Mouse (Mus musculus) cortical plate, adult 2 months (tissue): Measurements from ENCODE around the gene Pycr1. TPM values are rescaled to one million over a fixed set of nuclear protein-coding genes. Genes with fewer than 3 reads are reported as not detected.
A peak's percentile ranks its signal among the peaks of the same experiment; 100 is the strongest.

ENCODE experiments used
- H3K27ac ChIP-seq: fragments of 200-500 bp; 2 replicates; pipeline ENCODE4 v1.5.1; 2012; ENCODE audit warnings: low read length, control low read depth, inconsistent platforms; ENCODE audit not compliant: insufficient read depth
- H3K4me1 ChIP-seq: fragments of 200-500 bp; 2 replicates; pipeline ENCODE4 v1.6.1; 2011; ENCODE audit warnings: low read length; ENCODE audit not compliant: control insufficient read depth, insufficient read depth
- H3K4me3 ChIP-seq: fragments of 200-500 bp; 2 replicates; pipeline ENCODE4 v1.5.1; 2011; ENCODE audit warnings: mild to moderate bottlenecking, low read length, control low read depth; ENCODE audit not compliant: insufficient read depth
- CTCF ChIP-seq: fragments of 200-500 bp; IDR thresholded peaks from 2 replicates; pipeline ENCODE4 v1.5.1; 2011; ENCODE audit warnings: mild to moderate bottlenecking, control low read depth, low read length; ENCODE audit not compliant: insufficient read depth; ENCODE audit errors: extremely low read depth
- POLR2A ChIP-seq: fragments of 200-500 bp; IDR thresholded peaks from 2 replicates; pipeline ENCODE4 v1.6.1; 2011; ENCODE audit warnings: mild to moderate bottlenecking, low read length, control low read depth; ENCODE audit not compliant: insufficient read depth; ENCODE audit errors: extremely low read depth
- polyA plus RNA-seq: library from polyadenylated mRNA; depleted of rRNA; stranded (reverse); fragments of >200 nt; gene quantifications from 2 replicates; pipeline ENCODE4 v1.2.3, GENCODE M21; 2012

Gene Pycr1
- polyA plus RNA-seq, 1 experiment: 3.6 TPM

DNA sequence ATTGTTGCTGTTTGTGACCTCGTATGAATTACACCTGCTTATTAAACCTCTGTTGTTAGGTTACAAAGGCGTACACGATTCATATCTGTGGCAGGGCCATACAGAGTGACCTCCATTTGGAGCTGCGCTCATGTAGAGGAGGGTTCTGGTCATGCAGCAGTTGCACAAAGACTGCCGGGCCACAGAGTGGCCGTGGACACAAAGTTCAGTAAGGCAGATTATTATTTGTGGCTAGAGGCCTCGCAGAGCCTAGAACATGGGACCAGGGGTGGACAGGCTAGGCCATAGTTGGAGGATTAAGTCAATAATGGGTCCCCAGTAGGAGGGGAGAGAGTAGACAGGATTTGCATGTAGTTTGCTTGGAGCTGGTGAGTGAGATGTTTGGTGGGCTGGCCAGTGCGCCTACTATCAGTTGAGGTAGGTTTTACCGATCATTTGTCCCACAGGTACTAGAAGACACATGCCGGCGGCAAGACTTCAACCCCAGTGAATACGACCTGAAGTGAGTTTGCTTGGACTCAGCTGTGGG, 30.1 kb upstream of the Pycr1 start:
- peaks cover 5% of the 10 kb centered on the region; the same call in 1 of the 2 replicates for H3K4me1 ChIP-seq
- TF ChIP-seq POLR2A: no peak
- TF ChIP-seq CTCF: no peak
- peak overlapping the region; percentile 74 for H3K4me3 ChIP-seq

DNA sequence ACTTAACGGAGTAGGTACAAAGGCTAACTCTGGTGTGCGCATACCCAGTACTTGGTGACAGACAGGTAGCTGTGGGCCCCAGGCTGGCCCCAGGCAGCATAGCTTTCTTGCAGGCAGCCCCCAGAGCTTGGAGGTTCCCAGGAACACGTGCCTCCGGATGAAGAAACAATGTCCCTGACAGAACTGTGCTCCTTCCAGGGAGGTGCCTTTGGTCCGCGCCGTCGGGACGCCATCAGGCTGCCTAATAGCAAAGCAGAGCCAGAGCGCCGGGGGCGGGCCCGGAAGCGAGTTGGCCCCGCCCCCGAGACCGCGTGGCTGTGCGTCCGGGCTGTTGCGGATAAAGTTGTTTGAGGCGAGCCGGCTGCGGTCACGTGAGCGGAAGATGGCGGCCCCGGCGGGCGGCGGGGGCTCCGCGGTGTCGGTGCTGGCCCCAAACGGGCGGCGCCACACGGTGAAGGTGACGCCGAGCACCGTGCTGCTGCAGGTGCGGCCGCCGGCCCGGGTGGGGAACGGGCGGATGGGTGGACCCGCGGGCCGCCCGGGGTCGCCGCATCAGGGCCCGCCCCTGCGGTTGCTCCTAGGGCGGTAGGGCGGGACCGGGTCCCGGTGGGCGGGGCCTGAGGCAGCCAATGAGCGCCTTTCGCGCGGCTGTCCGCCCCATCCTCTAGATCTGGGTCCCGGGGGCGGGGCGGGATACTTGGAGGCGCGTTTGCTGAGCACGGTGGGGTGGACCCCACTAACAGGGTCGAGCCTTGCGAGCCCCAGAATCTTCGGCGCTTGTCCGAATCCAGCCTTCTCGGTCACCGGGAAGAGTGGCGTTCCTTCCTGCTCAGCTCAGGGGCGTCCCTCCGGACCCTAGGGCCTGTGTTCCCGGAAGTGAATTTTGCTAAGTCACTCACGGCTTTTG, 29.4 kb upstream of the Pycr1 start, which contains the start of gene Aspscr1:
TSS of gene Aspscr1 (plus strand) at position 287 of the 907 bp plus-strand sequence.
- Histone ChIP-seq H3K27ac (peak within 1 kb of the TSS; percentile 76), H3K4me3 (peak within 1 kb of the TSS; percentile 74), H3K4me1 (peaks cover 5% of the 10 kb centered on the region; the same call in 1 of the 2 replicates)
- TF ChIP-seq POLR2A (peak; percentile 56; the same call in 1 of the 2 replicates), CTCF (no peak)

More for the DNA sequence above, 30.1 kb upstream of the Pycr1 start:
- H3K27ac ChIP-seq: peak overlapping the region; percentile 14; the same call in 1 of the 2 replicates

DNA sequence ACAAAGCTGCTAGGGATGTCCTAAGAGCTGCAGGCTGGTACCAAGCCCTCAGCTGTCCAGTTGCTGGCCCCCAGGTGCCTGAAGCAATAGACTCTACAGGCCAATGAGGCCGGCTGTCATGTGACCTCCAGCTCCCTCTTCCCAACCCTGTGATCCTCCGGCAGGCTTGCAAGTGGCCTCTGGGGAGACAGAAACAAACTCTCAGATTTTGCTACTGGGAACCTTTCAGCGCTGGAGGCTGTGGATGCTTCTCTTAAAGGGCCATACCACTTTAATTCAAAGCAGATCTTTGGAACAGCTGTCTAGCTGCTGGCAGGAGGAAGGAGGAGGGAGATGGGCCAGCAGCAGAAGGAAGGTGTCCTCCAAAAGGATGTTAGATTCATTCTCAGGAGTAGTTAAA, 23.0 kb upstream of the Pycr1 start:
- Histone ChIP-seq H3K4me1 (no peaks in the 10 kb centered on the region), H3K27ac (no peak overlapping the region), H3K4me3 (no peak overlapping the region)
- TF ChIP-seq CTCF: no peak
- TF ChIP-seq POLR2A: no peak

DNA sequence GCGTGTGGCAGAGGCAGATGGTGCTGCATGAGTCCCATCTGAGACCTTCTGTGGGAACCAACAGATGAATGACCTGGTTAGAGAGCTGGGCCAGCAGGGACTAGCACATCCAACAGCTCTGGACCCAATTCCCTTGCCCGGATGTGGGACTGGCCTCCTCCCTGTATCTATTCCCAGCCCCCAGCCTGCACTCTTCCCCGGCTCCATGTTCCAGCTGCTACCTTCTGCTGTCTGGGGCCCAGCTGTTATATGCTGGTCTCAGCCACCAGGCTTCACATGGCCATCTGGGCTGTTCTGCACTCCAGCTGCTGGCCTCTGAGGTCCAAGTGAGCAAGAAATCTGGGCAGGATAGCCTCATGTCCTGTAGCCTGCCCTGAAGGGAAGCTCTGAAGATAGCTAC, 21.8 kb upstream of the Pycr1 start:
- no peak overlapping the region for H3K27ac ChIP-seq
- H3K4me1 ChIP-seq: no peaks in the 10 kb centered on the region
- H3K4me3 ChIP-seq: no peak overlapping the region
- TF ChIP-seq CTCF (no peak), POLR2A (no peak)

DNA sequence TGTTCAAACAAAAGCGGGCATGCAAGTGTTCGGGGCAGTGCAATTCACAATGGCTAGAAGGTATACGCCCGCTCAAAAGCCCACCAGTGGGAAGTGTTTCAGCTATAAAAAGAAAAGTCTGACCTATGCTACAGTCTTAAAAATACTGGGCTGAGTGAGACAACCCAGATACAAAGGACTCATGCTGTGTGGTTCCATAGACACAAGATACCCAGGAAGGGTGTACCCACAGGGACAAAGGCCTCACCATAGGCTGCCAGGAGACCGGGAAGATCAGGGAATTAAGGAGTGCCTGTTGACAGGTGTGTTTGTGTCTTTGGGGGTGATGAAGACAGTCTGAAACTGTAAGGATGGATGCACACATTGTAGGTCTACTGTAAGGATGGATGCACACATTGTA, 20.1 kb upstream of the Pycr1 start:
- no peaks in the 10 kb centered on the region for H3K4me1 ChIP-seq
- TF ChIP-seq POLR2A (no peak), CTCF (no peak)

DNA sequence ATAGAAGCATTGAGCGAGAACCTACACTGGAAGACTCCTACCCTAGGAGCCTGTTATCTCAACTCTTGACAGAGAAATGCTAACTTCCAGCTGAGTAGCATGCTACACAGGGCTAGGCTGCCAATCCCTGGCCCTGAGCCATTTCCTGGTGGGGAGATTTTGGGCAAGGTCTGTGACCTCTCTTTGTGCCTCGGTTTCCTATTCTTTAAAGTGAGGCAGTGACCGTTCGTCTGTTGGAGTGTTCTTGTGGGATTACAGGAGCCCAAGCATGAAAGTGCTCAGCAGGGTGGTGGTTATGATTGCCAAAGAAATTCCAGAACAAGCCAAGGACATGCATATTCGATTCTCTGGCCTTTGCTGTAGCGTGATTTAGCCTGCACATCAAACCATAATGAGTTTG, 19.2 kb upstream of the Pycr1 start:
- no peaks in the 10 kb centered on the region for H3K4me1 ChIP-seq
- no peak overlapping the region for H3K27ac ChIP-seq
- H3K4me3 ChIP-seq: no peak overlapping the region
- TF ChIP-seq POLR2A (no peak), CTCF (no peak)

More for the DNA sequence above, 20.1 kb upstream of the Pycr1 start:
- no peak overlapping the region for H3K27ac ChIP-seq
- H3K4me3 ChIP-seq: no peak overlapping the region

DNA sequence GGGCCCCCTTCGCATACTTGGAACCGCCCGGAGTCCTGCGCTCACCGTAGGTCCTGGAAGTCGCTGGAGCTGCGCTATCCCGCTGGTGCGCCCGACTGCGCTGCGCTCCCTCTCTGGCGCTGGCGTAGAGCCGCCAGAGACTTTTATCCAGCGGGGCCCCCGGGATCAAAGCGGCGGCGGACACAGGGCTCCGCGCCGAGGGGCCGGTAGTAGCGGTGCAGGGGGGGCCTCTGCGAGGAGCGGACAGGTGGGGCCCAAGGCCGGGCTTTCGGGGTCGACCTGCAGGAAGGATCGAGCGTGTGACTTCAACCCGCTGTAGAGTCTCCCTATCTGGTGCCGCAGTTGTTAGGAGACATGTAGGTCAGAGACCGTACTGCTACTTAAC, 17.5 kb upstream of the Pycr1 start, which contains the start of gene Notum:
TSS of gene Notum (minus strand) at position 100 of the 385 bp plus-strand sequence.
- H3K4me3 ChIP-seq: peak within 1 kb of the TSS; percentile 4

DNA sequence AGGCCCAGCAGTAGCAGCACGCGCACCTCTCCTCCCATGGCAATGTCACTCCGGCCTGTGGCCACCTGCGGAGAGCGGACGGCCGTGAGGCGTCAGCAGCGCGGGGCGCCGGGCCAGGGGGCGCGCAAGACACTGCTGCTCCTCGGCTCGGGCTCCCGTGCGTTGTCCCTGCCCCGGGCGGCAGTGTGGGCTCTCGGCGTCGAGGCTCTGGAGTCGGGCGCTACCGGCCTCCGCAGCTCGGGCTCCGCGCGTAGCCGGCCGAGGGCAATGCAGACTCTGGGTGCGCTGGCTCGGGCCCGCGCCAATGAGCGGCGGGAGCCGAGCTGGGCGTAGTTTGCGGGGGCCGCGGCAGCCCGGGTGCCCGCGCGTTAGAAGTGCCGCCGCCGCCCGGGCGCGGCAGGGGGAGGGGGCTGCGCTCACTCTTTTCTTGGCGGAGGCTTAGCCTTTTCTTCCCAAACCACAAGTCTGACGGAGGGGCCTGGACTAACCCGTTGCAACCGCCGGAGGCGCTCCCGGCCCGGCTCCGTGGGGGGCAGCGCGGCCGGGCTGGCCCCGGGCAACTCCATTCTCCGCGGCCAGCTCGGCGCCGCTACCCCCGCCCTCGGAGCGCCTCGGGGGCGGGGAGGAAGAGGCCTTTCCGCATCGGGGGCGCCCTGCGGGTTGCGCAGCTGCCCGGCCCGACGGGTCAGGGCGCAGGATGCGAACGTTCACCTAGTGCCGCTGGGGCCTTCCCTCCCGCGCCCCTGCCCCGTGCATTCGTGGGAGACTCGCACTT, 16.9 kb upstream of the Pycr1 start:
- Histone ChIP-seq H3K27ac (peak overlapping the region; percentile 51; the same call in 1 of the 2 replicates), H3K4me1 (no peaks in the 10 kb centered on the region), H3K4me3 (peak overlapping the region; percentile 4)
- no peak for TF ChIP-seq POLR2A
- TF ChIP-seq CTCF: no peak

More for the DNA sequence above, 17.5 kb upstream of the Pycr1 start, which contains the start of gene Notum:
- Histone ChIP-seq H3K27ac (peak within 1 kb of the TSS; percentile 51; the same call in 1 of the 2 replicates), H3K4me1 (no peaks in the 10 kb centered on the region)
- no peak for TF ChIP-seq CTCF
- no peak for TF ChIP-seq POLR2A

DNA sequence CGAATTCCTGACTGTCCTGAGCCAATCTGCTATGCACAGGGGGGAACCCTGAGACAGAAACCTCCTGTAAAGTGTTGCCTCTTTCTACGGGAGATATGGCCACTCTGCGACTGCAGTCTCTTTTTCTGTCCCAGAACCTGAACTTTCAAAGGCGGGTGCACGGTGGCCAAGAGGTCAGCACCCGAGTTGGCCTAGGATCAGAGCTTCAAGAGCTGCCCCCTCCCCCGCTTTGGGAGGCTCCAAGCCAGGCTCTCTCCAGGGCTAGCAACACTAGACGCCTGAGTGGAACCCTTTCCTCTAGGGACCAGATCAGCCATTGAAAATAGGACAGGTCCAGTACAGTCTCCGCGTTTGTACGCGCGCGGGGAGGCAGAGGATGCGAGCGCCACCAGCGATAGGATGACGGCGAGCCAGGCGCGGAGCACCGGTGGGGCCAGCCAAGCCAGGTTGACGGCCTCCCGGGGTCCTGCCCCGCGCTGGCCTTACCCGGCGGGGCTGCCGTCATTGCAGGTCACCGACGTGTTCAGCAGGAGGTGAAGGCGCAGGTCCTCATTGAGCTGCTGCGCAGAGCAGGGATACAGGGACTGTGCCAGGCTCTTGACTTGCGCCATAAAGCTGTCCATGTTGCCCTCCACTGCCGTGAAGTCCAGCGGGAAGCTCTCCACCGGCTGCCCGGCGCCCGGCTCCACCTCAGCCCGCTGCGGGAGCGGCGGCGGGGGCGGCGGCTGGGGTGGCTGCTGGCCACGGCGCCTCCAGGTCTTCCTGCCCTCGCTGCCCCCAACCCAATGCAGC, 16.1 kb upstream of the Pycr1 start:
- H3K27ac ChIP-seq: peak overlapping the region; percentile 28; the same call in 1 of the 2 replicates
- no peak for TF ChIP-seq CTCF
- peak overlapping the region; percentile 7; the same call in 1 of the 2 replicates for H3K4me3 ChIP-seq
- H3K4me1 ChIP-seq: no peaks in the 10 kb centered on the region
